Mouse (Mus musculus): ENCODE data around the gene Ptpn7.

Gene Ptpn7

DNA sequence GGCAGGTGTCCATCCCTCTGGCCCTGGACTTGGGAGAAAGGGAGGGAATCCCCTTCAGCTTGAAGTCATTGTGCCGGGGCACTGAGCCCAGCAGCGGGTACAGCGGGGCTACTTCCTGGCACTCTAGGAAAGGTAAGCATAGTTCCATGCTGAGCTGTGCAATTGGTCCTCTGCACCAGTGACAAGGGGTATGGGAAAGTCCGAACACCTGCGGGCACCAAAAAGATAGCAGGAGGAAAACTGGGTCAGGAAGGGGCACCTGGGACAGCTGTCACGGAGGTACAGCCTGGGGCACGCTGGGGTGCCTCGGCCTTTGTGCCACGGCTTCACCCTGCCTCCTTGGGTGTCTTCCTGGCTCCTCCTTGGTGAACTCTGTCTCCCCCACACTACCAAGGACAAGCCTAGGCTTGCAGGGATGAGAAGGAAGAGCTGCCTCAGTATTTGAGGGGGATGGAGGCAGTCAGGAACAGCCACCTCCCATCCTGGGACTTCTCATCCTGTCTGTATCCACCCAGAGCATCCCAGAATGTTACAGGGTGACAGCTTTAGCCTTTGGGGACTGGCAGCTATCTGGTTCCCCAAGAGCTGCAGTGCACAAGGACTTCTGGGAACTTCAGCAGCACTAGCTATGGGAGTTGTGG is 2.8 kb upstream of the Ptpn7 start:
- DNase-seq: no peak

DNA sequence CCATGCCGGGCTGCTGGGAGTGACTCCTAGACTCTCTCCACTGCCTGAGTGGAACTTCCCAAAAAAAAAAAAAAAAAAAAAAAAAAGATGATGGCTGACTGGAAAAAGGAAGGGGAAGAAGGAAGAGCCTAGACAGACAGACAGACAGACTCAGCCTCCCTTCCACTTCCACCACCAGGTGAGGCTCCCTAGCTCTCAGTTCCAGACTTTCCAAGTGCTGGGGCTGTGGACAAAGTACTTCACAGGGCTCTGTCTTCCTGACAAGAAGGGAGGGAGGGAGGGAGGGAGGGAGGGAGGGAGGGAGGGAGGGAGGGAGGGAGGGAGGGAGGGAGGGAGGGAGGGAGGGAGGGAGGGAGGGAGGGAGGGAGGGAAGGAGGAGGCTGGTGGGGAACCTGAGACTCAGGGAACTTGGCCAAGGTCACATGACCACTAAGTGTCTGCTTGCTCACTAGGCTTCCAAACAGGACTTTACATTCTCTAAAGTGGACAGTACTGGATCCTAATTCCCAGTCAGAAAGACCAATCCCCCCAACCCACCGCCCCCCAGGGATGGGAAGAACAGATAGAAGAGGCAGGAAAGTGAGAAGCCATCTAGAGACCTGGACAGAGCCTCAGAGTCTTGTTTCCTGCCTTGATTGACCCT is 2.0 kb upstream of the Ptpn7 start:
- no peak for DNase-seq

- DNase-seq: no peak
These were observed 1.5 kb upstream of the Ptpn7 start for GRCm38 (mm10) chr1:135131034-135131433.

DNA sequence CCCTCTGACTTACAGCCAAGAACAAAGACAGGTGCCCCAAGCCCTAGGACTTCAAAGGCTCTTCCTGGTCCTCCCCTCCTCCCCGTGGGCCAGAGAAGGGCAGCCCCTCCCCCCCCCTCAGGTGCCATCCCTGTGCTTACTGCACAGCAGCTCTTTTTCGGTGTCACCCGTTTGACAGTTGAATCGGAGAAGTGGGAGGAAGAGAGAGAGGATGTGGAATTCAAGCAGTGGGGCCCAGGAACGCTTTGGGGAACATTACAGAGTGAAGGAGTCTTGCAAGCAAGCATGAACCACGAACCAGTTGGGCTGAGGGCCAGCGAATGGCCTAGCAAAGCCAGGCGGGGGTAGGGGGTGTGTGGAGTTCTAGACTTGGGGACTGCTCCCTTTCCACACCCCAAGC is 940 bp upstream of the Ptpn7 start:
- no peak for DNase-seq

GRCm38 (mm10) chr1:135132893-135133369 is 431 bp downstream of the Ptpn7 start:
- no peak for DNase-seq

- DNase-seq: no peak
These were observed 1.4 kb downstream of the Ptpn7 start for GRCm38 (mm10) chr1:135133678-135134435.

GRCm38 (mm10) chr1:135135111-135135787 is 2.7 kb downstream of the Ptpn7 start:
- DNase-seq: no peak

GRCm38 (mm10) chr1:135136500-135136899 is 4.0 kb downstream of the Ptpn7 start:
- peak; percentile 73 for DNase-seq

GRCm38 (mm10) chr1:135139906-135140305 is 7.4 kb downstream of the Ptpn7 start:
- no peak for DNase-seq

- DNase-seq: no peak
These were observed 10.0 kb downstream of the Ptpn7 start for GRCm38 (mm10) chr1:135142452-135142851.

- no peak for DNase-seq
These were observed 11.4 kb downstream of the Ptpn7 start for GRCm38 (mm10) chr1:135143940-135144339.

- peak; percentile 82 for DNase-seq
These were observed 13.8 kb downstream of the Ptpn7 start, which contains the start of gene Arl8a for GRCm38 (mm10) chr1:135146077-135146945. Gene Arl8a (plus strand): TSS chr1:135146824.

DNA sequence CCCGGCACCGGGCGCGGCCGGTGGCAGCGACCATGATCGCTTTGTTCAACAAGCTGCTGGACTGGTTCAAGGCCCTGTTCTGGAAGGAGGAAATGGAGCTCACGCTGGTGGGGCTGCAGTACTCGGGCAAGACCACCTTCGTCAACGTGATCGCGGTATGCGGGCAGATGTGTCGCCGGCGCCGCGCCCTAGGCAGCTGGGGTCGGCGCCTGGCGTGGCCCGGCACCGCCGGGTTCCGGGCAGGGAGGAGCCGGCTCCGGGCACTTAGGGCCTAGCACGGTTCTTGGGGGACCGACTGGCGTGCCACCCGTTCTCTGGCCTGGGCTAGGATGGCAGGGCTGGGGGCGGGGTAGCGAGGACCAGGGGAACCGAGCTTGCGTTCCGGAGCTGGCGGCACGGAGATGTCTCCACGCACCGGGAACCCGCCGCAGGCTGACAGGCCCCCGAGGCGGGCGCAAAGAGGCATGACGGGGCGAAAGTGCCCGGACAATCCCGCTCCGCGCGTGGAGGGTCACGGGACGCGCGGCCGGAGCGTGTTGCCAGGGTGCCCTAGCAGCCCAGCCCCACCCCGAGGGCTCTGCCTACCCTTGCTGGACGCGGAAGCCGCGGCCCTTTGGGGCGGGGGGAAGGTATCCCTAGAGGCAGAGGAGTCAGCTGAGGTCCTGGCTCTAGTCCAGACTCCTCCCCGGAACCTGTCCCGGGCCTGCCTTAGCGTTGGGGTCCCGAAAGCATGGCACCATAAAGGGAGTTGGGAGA is 14.6 kb downstream of the Ptpn7 start:
- DNase-seq: peak; percentile 79

- no peak for DNase-seq
These were observed 15.2 kb downstream of the Ptpn7 start for GRCm38 (mm10) chr1:135147702-135148058.

DNA sequence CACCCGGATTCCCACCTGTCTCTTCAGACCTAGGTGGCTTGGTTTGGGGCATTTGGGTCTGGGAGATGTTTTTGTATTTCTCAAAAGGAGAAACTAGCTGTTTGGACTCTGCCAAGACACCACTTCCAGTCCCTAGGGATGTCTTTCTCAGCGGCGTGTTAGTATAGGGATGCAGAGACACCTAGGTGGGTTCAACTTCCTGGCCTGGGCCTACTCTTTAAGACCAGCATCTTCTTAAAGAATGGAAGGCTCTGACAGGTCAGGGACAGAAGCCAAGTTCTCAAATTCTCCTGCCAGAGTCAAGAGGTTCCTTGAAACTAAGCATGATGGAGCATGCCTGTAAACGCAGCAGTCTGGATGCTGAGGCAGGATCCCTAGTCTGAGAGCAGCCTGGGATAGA is 16.0 kb downstream of the Ptpn7 start:
- no peak for DNase-seq

DNA sequence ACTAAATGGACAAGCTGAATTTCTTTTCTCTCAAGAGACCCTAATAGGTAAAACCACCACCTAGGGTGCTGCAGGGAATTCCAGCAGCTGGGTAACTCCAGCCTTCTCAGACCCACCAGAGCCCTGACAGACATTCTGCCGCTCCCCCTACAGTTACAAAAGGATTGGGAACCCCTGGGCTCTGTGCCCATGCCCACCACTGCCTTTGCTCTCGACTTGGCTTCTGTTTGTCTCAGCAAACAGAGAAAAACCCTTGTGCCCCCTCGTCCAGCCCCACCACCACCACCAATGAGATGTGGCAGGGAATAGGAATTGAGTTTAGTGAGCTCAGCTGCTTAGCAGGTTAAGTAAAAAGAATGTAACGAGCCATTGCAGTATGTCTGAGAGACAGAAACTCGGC is 16.5 kb downstream of the Ptpn7 start:
- no peak for DNase-seq

DNA sequence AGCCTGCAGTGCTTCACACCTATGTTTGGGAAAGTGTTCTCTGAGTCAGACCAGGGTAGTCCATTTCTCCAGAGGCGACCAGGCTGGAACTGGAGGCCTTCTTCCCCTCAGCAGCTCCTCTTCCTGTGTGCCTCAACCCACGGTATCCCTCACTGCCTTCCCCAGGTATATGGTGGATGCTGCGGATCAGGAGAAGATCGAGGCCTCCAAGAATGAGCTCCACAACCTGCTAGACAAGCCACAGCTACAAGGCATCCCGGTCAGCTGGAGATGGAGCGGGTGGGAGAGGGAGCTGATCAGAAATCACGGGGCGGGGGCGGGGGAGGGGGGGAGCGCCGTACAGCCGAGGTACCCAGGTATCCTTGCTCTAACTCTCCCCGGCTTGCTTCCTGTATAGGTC is 21.5 kb downstream of the Ptpn7 start:
- no peak for DNase-seq

DNA sequence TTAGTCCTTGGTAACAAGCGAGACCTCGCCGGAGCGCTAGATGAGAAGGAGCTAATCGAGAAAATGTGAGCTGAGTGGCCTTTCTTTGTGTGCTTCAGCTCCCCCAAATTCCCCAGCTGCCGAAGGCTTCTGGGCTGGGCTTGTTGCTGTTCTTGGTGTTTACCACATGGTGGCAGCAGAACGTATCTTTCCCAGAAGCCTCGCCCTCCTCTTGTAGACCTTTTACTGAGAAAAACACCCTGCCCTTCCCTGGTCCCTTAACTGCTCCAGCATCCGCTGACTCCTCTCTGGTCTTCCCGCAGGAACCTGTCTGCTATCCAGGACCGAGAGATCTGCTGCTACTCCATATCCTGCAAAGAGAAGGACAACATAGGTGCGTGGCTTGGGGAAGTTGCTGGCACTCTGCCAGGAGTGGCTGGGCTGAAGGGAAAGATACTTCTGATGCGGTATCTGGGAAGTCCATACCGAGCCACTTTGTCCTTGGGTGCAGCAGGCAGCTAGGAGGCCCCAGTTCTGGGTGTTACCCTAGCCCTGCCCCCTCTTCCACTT is 22.0 kb downstream of the Ptpn7 start:
- DNase-seq: peak; percentile 70

- DNase-seq: no peak
These were observed 23.8 kb downstream of the Ptpn7 start for GRCm38 (mm10) chr1:135156300-135156699.

GRCm38 (mm10) chr1:135158633-135159032 is 26.1 kb downstream of the Ptpn7 start:
- no peak for DNase-seq

- no peak for DNase-seq
These were observed 26.6 kb downstream of the Ptpn7 start for GRCm38 (mm10) chr1:135159074-135159473.
